Mouse (Mus musculus): ENCODE results near the gene Col1a1. TPM values are rescaled to one million over a fixed set of nuclear protein-coding genes. Genes with fewer than 3 reads are reported as not detected.
"Not testable (repeated sequence)": the region's sequence is repeated elsewhere in the genome, so short reads cannot be mapped to it uniquely, and the experiment has no call there.

The Col1a1 gene
- polyA plus RNA-seq, 1 experiment from 2014 or later: 221 TPM

- DNase-seq (ENCODE audit: low spot score): no peak
- H3K4me3 ChIP-seq (ENCODE audit: low read depth, low read length): no peak overlapping the region
- no peak for ATAC-seq (replicated peaks; ENCODE audit: low FRiP score)
- no peaks in the 10 kb centered on the region for H3K36me3 ChIP-seq (ENCODE audit: control insufficient read depth, insufficient read depth, low read length)
- H3K4me1 ChIP-seq (replicated peaks; ENCODE audit: control insufficient read depth, insufficient read depth, low read length): peaks cover 3% of the 10 kb centered on the region; the same call in 1 of the 2 replicates
- 22% methylated on average over 8 of the region's 8 CpGs for WGBS
- H3K27ac ChIP-seq (ENCODE audit: low read depth, low read length): no peak overlapping the region
- no peaks in the 10 kb centered on the region for H3K9me3 ChIP-seq (ENCODE audit: control insufficient read depth, low read length)
- H3K9ac ChIP-seq (ENCODE audit: low read depth, low read length): no peak overlapping the region
- H3K27me3 ChIP-seq (replicated peaks; ENCODE audit: control insufficient read depth, insufficient read depth, low read length): peaks cover 11% of the 10 kb centered on the region; the same call in 1 of the 2 replicates
- no peak overlapping the region for H3K4me2 ChIP-seq
These were observed 22.2 kb downstream of the Col1a1 start for GRCm38 (mm10) chr11:94958065-94958858.

DNA sequence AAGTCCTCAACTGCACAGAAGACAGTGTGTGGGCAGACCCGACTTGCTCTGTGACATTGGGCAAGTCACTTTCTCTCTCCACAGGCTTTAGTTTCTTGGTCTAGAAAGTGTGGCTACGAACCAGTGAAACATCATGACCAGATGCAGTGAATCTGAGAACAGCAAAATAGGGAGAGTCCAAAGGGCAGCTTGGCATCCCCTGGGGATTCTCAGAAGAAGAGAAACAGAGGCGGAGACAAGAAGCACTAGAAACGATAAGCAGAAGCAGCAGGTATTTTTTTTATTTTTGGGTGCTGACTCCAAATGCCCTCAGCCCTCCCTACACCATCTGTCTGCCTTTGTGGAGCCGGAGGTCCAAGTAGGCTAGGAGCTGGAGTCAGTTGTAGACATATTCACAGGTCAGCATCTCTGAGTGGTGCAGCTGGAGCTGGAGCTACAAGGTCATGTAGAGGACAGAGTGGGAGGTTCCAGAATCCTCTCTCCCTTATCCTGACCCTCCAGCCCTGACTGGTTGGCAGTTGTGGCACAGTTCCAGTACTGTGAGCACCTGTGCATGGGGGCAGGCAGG lies 26.6 kb downstream of the Col1a1 start:
- 63% methylated on average over 5 of the region's 5 CpGs for WGBS
- Histone ChIP-seq H3K27ac (ENCODE audit: low read depth, low read length) (no peak overlapping the region), H3K4me2 (no peak overlapping the region), H3K36me3 (ENCODE audit: control insufficient read depth, insufficient read depth, low read length) (no peaks in the 10 kb centered on the region), H3K4me1 (replicated peaks; ENCODE audit: control insufficient read depth, insufficient read depth, low read length) (peaks cover 3% of the 10 kb centered on the region; the same call in 1 of the 2 replicates), H3K27me3 (replicated peaks; ENCODE audit: control insufficient read depth, insufficient read depth, low read length) (no peaks in the 10 kb centered on the region), H3K9me3 (ENCODE audit: control insufficient read depth, low read length) (no peaks in the 10 kb centered on the region), H3K4me3 (ENCODE audit: low read depth, low read length) (no peak overlapping the region), H3K9ac (ENCODE audit: low read depth, low read length) (no peak overlapping the region)
- ATAC-seq (replicated peaks; ENCODE audit: low FRiP score): no peak
- no peak for DNase-seq (ENCODE audit: low spot score)

- 33% methylated on average over 4 of the region's 4 CpGs for WGBS
- H3K4me3 ChIP-seq (ENCODE audit: low read depth, low read length): no peak within 1 kb of the TSS
These were observed 31.4 kb downstream of the Col1a1 start, which contains the start of gene Hils1 for GRCm38 (mm10) chr11:94967419-94967818. Gene Hils1, plus strand, starts transcription at chr11:94967593.

DNA sequence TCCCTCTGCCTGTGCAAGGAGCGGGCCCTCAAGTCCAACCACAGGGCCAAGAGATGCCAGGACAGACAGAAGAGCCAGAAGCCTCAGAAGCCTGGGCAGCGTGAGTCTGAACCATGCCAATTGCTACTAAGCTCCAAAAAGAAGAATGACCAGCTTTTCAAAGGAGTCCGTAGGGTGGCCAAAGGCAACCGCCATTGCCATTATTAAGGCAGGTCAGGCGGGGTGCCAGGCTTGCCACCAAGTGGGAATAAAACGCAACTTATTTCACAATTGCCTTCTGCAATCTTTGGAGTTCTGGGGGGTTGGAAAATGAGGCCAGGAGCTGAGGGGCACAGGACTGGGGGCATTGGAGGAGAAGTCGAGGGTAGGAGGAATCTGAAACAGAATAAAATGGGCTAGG lies 32.2 kb downstream of the Col1a1 start:
- Histone ChIP-seq H3K9me3 (ENCODE audit: control insufficient read depth, low read length) (no peaks in the 10 kb centered on the region), H3K36me3 (ENCODE audit: control insufficient read depth, insufficient read depth, low read length) (no peaks in the 10 kb centered on the region), H3K4me2 (no peak overlapping the region), H3K27me3 (replicated peaks; ENCODE audit: control insufficient read depth, insufficient read depth, low read length) (peaks cover 2% of the 10 kb centered on the region; the same call in 1 of the 2 replicates), H3K4me1 (replicated peaks; ENCODE audit: control insufficient read depth, insufficient read depth, low read length) (no peaks in the 10 kb centered on the region), H3K4me3 (ENCODE audit: low read depth, low read length) (no peak overlapping the region), H3K27ac (ENCODE audit: low read depth, low read length) (no peak overlapping the region), H3K9ac (ENCODE audit: low read depth, low read length) (no peak overlapping the region)
- no peak for DNase-seq (ENCODE audit: low spot score)
- 74% methylated on average over 7 of the region's 7 CpGs for WGBS
- no peak for ATAC-seq (replicated peaks; ENCODE audit: low FRiP score)

More at GRCm38 (mm10) chr11:94967419-94967818, 31.4 kb downstream of the Col1a1 start, which contains the start of gene Hils1:
- DNase-seq (ENCODE audit: low spot score) (no peak), ATAC-seq (replicated peaks; ENCODE audit: low FRiP score) (no peak)
- Histone ChIP-seq H3K36me3 (ENCODE audit: control insufficient read depth, insufficient read depth, low read length) (no peaks in the 10 kb centered on the region), H3K9ac (ENCODE audit: low read depth, low read length) (no peak within 1 kb of the TSS), H3K4me2 (no peak within 1 kb of the TSS), H3K4me1 (replicated peaks; ENCODE audit: control insufficient read depth, insufficient read depth, low read length) (no peaks in the 10 kb centered on the region), H3K9me3 (ENCODE audit: control insufficient read depth, low read length) (no peaks in the 10 kb centered on the region), H3K27ac (ENCODE audit: low read depth, low read length) (no peak within 1 kb of the TSS), H3K27me3 (replicated peaks; ENCODE audit: control insufficient read depth, insufficient read depth, low read length) (peaks cover 2% of the 10 kb centered on the region; the same call in 1 of the 2 replicates)

DNA sequence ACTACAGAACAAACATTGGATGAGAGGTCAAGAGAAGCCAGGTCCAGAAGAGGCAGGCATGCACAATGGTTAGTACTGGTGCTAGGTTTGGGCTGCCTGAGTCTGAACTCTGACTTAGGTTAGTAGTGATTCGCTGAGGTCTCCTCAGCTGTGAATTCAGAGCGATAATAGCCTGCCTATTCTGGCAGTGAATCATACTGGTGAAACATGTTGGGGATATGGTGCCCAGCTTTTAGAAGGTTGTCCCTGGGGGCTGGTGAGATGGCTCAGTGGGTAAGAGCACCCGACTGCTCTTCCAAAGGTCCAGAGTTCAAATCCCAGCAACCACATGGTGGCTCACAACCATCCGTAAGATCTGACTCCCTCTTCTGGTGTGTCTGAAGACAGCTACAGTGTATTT lies 33.7 kb downstream of the Col1a1 start:
- not testable (repeated sequence) for H3K27me3 ChIP-seq (replicated peaks; ENCODE audit: control insufficient read depth, insufficient read depth, low read length)

GRCm38 (mm10) chr11:94970210-94970943 lies 34.4 kb downstream of the Col1a1 start:
- ATAC-seq (replicated peaks; ENCODE audit: low FRiP score): no peak; the same call in 1 of the 2 replicates
- H3K4me2 ChIP-seq: no peak overlapping the region
- 56% methylated on average over 15 of the region's 15 CpGs for WGBS
- H3K9me3 ChIP-seq (ENCODE audit: control insufficient read depth, low read length): no peaks in the 10 kb centered on the region
- DNase-seq (ENCODE audit: low spot score): no peak
- no peaks in the 10 kb centered on the region for H3K4me1 ChIP-seq (replicated peaks; ENCODE audit: control insufficient read depth, insufficient read depth, low read length)
- no peaks in the 10 kb centered on the region for H3K36me3 ChIP-seq (ENCODE audit: control insufficient read depth, insufficient read depth, low read length)
- no peak overlapping the region for H3K4me3 ChIP-seq (ENCODE audit: low read depth, low read length)
- H3K27ac ChIP-seq (ENCODE audit: low read depth, low read length): no peak overlapping the region
- peaks cover 2% of the 10 kb centered on the region; the same call in 1 of the 2 replicates for H3K27me3 ChIP-seq (replicated peaks; ENCODE audit: control insufficient read depth, insufficient read depth, low read length)
- H3K9ac ChIP-seq (ENCODE audit: low read depth, low read length): no peak overlapping the region

More for the DNA sequence above, 33.7 kb downstream of the Col1a1 start:
- not testable (repeated sequence) for ATAC-seq (replicated peaks; ENCODE audit: low FRiP score); H3K4me2 ChIP-seq; DNase-seq (ENCODE audit: low spot score); H3K9ac ChIP-seq (ENCODE audit: low read depth, low read length); H3K27ac ChIP-seq (ENCODE audit: low read depth, low read length); H3K4me3 ChIP-seq (ENCODE audit: low read depth, low read length); H3K4me1 ChIP-seq (replicated peaks; ENCODE audit: control insufficient read depth, insufficient read depth, low read length); H3K9me3 ChIP-seq (ENCODE audit: control insufficient read depth, low read length); H3K36me3 ChIP-seq (ENCODE audit: control insufficient read depth, insufficient read depth, low read length)
- 88% methylated on average over 4 of the region's 4 CpGs for WGBS

DNA sequence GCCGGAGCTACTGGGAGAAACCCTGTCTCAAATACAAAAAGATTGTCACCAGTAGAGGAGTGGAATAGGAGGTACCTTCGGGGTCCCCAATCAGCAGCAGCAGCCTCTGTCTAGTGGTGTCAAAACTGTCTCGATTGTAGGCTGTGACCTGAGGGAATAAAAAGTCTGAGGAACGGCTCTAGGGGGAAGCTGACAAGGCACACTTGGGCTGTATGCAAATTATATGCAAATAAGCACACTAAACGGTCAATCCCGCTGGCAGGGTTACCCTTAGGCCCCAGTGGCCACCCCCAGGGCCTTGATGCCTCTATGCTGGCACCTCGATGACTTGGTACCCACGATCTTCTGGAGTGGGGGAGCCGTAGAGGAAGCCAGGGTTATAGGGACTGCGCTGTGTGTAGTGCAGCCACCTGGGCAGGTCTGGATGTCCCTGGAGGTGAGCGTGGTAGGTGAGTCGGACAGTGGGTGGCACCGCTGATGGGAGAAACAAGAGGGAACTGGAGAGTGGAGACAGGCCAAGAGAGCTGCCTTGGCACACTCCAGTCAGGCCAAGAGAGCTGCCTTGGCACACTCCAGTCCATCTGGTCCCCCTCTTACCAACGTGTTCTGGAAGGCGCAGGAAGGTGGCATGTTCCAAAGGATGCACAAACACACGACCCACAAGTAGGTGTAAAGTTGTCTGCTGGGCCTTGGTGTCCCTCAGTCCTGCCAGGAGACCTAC lies 36.0 kb downstream of the Col1a1 start:
- Histone ChIP-seq H3K27ac (ENCODE audit: low read depth, low read length) (no peak overlapping the region), H3K36me3 (ENCODE audit: control insufficient read depth, insufficient read depth, low read length) (no peaks in the 10 kb centered on the region), H3K4me3 (ENCODE audit: low read depth, low read length) (no peak overlapping the region), H3K4me2 (no peak overlapping the region), H3K9me3 (ENCODE audit: control insufficient read depth, low read length) (no peaks in the 10 kb centered on the region), H3K27me3 (replicated peaks; ENCODE audit: control insufficient read depth, insufficient read depth, low read length) (peaks cover 2% of the 10 kb centered on the region; the same call in 1 of the 2 replicates), H3K9ac (ENCODE audit: low read depth, low read length) (no peak overlapping the region), H3K4me1 (replicated peaks; ENCODE audit: control insufficient read depth, insufficient read depth, low read length) (no peaks in the 10 kb centered on the region)
- DNase-seq (ENCODE audit: low spot score) (no peak), ATAC-seq (replicated peaks; ENCODE audit: low FRiP score) (no peak)
- 63% methylated on average over 16 of the region's 16 CpGs for WGBS

DNA sequence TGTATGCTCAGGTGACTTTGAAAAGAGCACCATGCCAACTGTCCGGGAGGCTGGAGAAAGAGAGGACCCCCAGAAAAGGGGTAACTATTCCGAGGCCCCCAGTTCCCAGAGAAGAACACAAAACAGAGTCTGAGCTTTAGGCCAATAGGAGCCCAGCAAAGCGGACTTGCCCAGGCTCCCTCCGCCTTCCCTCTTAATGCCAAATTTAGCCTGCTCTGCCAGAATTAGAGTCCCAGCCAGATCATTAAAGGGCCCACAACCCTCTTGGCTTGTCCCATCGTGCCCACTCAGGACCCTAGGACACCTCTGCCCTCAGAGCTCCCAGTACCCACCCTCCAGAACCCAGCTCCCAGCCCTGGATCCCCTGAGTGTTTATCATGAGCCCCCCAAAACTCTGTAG lies 36.9 kb downstream of the Col1a1 start:
- WGBS: 64% methylated on average over 5 of the region's 5 CpGs
- Histone ChIP-seq H3K27me3 (replicated peaks; ENCODE audit: control insufficient read depth, insufficient read depth, low read length) (peaks cover 2% of the 10 kb centered on the region; the same call in 1 of the 2 replicates), H3K9me3 (ENCODE audit: control insufficient read depth, low read length) (no peaks in the 10 kb centered on the region), H3K4me3 (ENCODE audit: low read depth, low read length) (no peak overlapping the region), H3K4me2 (no peak overlapping the region), H3K4me1 (replicated peaks; ENCODE audit: control insufficient read depth, insufficient read depth, low read length) (no peaks in the 10 kb centered on the region), H3K9ac (ENCODE audit: low read depth, low read length) (no peak overlapping the region), H3K27ac (ENCODE audit: low read depth, low read length) (no peak overlapping the region), H3K36me3 (ENCODE audit: control insufficient read depth, insufficient read depth, low read length) (no peaks in the 10 kb centered on the region)
- no peak for DNase-seq (ENCODE audit: low spot score)
- ATAC-seq (replicated peaks; ENCODE audit: low FRiP score): no peak
